Mouse (Mus musculus): ENCODE data around the gene Gm7694. TPM values are rescaled to one million over a fixed set of nuclear protein-coding genes. Genes with fewer than 3 reads are reported as not detected.

The Gm7694 gene
- total and polyA plus RNA-seq, 3 experiments, result 0.76 to 2.3 (median 0.79) TPM

GRCm38 (mm10) chr1:170339943-170340342, 33.8 kb upstream of the Gm7694 start:
- DNase-seq (ENCODE audit: low spot score), result no peak
- Histone ChIP-seq H3K4me1 (ENCODE audit: insufficient read depth, low read depth, low read length) (no peaks in the 10 kb centered on the region), H3K9me3 (replicated peaks) (no peaks in the 10 kb centered on the region), H3K36me3 (replicated peaks) (no peaks in the 10 kb centered on the region), H3K4me3 (ENCODE audit: low read depth, low read length) (no peak overlapping the region), H3K27me3 (ENCODE audit: insufficient read depth, low read length) (peaks cover 5% of the 10 kb centered on the region; the same call in 1 of the 2 replicates)
- ATAC-seq (ENCODE audit: extremely low read depth, insufficient number of reproducible peaks, low FRiP score, poor library complexity, severe bottlenecking), result no peak
- no peak for TF ChIP-seq POLR2AphosphoS5 (IDR thresholded peaks at IDR 0.05; ENCODE audit: insufficient replicate concordance, low read depth, low read length)
- TF ChIP-seq GATA1 (IDR thresholded peaks at IDR 0.05; ENCODE audit: borderline replicate concordance, low read length), result no peak
- TF ChIP-seq GATA2 (IDR thresholded peaks at IDR 0.05; ENCODE audit: borderline replicate concordance, low read depth, low read length), result no peak
- no peak for TF ChIP-seq TAL1 (conservative IDR thresholded peaks at IDR 0.05; ENCODE audit: low read depth, low read length)
- TF ChIP-seq CTCF (IDR thresholded peaks at IDR 0.05; ENCODE audit: low read depth, low read length), result no peak

- ATAC-seq (ENCODE audit: extremely low read depth, insufficient number of reproducible peaks, low FRiP score, poor library complexity, severe bottlenecking), result no peak
- Histone ChIP-seq H3K4me3 (ENCODE audit: low read depth, low read length) (no peak overlapping the region), H3K9me3 (replicated peaks) (no peaks in the 10 kb centered on the region), H3K4me1 (ENCODE audit: insufficient read depth, low read depth, low read length) (no peaks in the 10 kb centered on the region), H3K36me3 (replicated peaks) (no peaks in the 10 kb centered on the region), H3K27me3 (ENCODE audit: insufficient read depth, low read length) (no peaks in the 10 kb centered on the region)
- no peak for DNase-seq (ENCODE audit: low spot score)
- TF ChIP-seq TAL1 (conservative IDR thresholded peaks at IDR 0.05; ENCODE audit: low read depth, low read length) (no peak), POLR2AphosphoS5 (IDR thresholded peaks at IDR 0.05; ENCODE audit: insufficient replicate concordance, low read depth, low read length) (no peak), GATA2 (IDR thresholded peaks at IDR 0.05; ENCODE audit: borderline replicate concordance, low read depth, low read length) (no peak), CTCF (IDR thresholded peaks at IDR 0.05; ENCODE audit: low read depth, low read length) (no peak), GATA1 (IDR thresholded peaks at IDR 0.05; ENCODE audit: borderline replicate concordance, low read length) (no peak)
Measured at GRCm38 (mm10) chr1:170332775-170333174, 26.6 kb upstream of the Gm7694 start.

GRCm38 (mm10) chr1:170331926-170332325, 25.8 kb upstream of the Gm7694 start:
- H3K36me3 ChIP-seq (replicated peaks), result no peaks in the 10 kb centered on the region
- DNase-seq (ENCODE audit: low spot score) (no peak), ATAC-seq (ENCODE audit: extremely low read depth, insufficient number of reproducible peaks, low FRiP score, poor library complexity, severe bottlenecking) (no peak)
- H3K4me3 ChIP-seq (ENCODE audit: low read depth, low read length), result no peak overlapping the region
- no peak for TF ChIP-seq GATA1 (IDR thresholded peaks at IDR 0.05; ENCODE audit: borderline replicate concordance, low read length)
- TF ChIP-seq CTCF (IDR thresholded peaks at IDR 0.05; ENCODE audit: low read depth, low read length), result no peak
- no peak for TF ChIP-seq GATA2 (IDR thresholded peaks at IDR 0.05; ENCODE audit: borderline replicate concordance, low read depth, low read length)
- no peak for TF ChIP-seq TAL1 (conservative IDR thresholded peaks at IDR 0.05; ENCODE audit: low read depth, low read length)
- no peak for TF ChIP-seq POLR2AphosphoS5 (IDR thresholded peaks at IDR 0.05; ENCODE audit: insufficient replicate concordance, low read depth, low read length)
- H3K9me3 ChIP-seq (replicated peaks), result no peaks in the 10 kb centered on the region
- peaks cover 4% of the 10 kb centered on the region; the same call in 1 of the 2 replicates for H3K27me3 ChIP-seq (ENCODE audit: insufficient read depth, low read length)
- no peaks in the 10 kb centered on the region for H3K4me1 ChIP-seq (ENCODE audit: insufficient read depth, low read depth, low read length)

GRCm38 (mm10) chr1:170325277-170325676, 19.1 kb upstream of the Gm7694 start:
- Histone ChIP-seq H3K27me3 (ENCODE audit: insufficient read depth, low read length) (peaks cover 4% of the 10 kb centered on the region; the same call in 1 of the 2 replicates), H3K36me3 (replicated peaks) (no peaks in the 10 kb centered on the region), H3K4me3 (ENCODE audit: low read depth, low read length) (no peak overlapping the region), H3K9me3 (replicated peaks) (no peaks in the 10 kb centered on the region), H3K4me1 (ENCODE audit: insufficient read depth, low read depth, low read length) (no peaks in the 10 kb centered on the region)
- ATAC-seq (ENCODE audit: extremely low read depth, insufficient number of reproducible peaks, low FRiP score, poor library complexity, severe bottlenecking) (no peak), DNase-seq (ENCODE audit: low spot score) (no peak)
- TF ChIP-seq GATA1 (IDR thresholded peaks at IDR 0.05; ENCODE audit: borderline replicate concordance, low read length), result no peak
- no peak for TF ChIP-seq TAL1 (conservative IDR thresholded peaks at IDR 0.05; ENCODE audit: low read depth, low read length)
- no peak for TF ChIP-seq GATA2 (IDR thresholded peaks at IDR 0.05; ENCODE audit: borderline replicate concordance, low read depth, low read length)
- no peak for TF ChIP-seq CTCF (IDR thresholded peaks at IDR 0.05; ENCODE audit: low read depth, low read length)

- no peak for TF ChIP-seq GATA1 (IDR thresholded peaks at IDR 0.05; ENCODE audit: borderline replicate concordance, low read length)
- TF ChIP-seq GATA2 (IDR thresholded peaks at IDR 0.05; ENCODE audit: borderline replicate concordance, low read depth, low read length), result no peak
- no peak for TF ChIP-seq TAL1 (conservative IDR thresholded peaks at IDR 0.05; ENCODE audit: low read depth, low read length)
- no peak for TF ChIP-seq POLR2AphosphoS5 (IDR thresholded peaks at IDR 0.05; ENCODE audit: insufficient replicate concordance, low read depth, low read length)
- TF ChIP-seq CTCF (IDR thresholded peaks at IDR 0.05; ENCODE audit: low read depth, low read length), result no peak
- Histone ChIP-seq H3K4me1 (ENCODE audit: insufficient read depth, low read depth, low read length) (no peaks in the 10 kb centered on the region), H3K27me3 (ENCODE audit: insufficient read depth, low read length) (peaks cover 4% of the 10 kb centered on the region; the same call in 1 of the 2 replicates), H3K36me3 (replicated peaks) (no peaks in the 10 kb centered on the region), H3K4me3 (ENCODE audit: low read depth, low read length) (no peak overlapping the region), H3K9me3 (replicated peaks) (no peaks in the 10 kb centered on the region)
- ATAC-seq (ENCODE audit: extremely low read depth, insufficient number of reproducible peaks, low FRiP score, poor library complexity, severe bottlenecking) (no peak), DNase-seq (ENCODE audit: low spot score) (no peak)
Measured at GRCm38 (mm10) chr1:170324312-170324711, 18.2 kb upstream of the Gm7694 start.

GRCm38 (mm10) chr1:170323001-170323400, 16.9 kb upstream of the Gm7694 start:
- Histone ChIP-seq H3K4me3 (ENCODE audit: low read depth, low read length) (no peak overlapping the region), H3K27me3 (ENCODE audit: insufficient read depth, low read length) (peaks cover 8% of the 10 kb centered on the region; the same call in 1 of the 2 replicates), H3K9me3 (replicated peaks) (no peaks in the 10 kb centered on the region), H3K4me1 (ENCODE audit: insufficient read depth, low read depth, low read length) (no peaks in the 10 kb centered on the region), H3K36me3 (replicated peaks) (no peaks in the 10 kb centered on the region)
- ATAC-seq (ENCODE audit: extremely low read depth, insufficient number of reproducible peaks, low FRiP score, poor library complexity, severe bottlenecking) (no peak), DNase-seq (ENCODE audit: low spot score) (no peak)
- TF ChIP-seq GATA1 (IDR thresholded peaks at IDR 0.05; ENCODE audit: borderline replicate concordance, low read length), result no peak
- no peak for TF ChIP-seq TAL1 (conservative IDR thresholded peaks at IDR 0.05; ENCODE audit: low read depth, low read length)
- TF ChIP-seq CTCF (IDR thresholded peaks at IDR 0.05; ENCODE audit: low read depth, low read length), result no peak
- no peak for TF ChIP-seq POLR2AphosphoS5 (IDR thresholded peaks at IDR 0.05; ENCODE audit: insufficient replicate concordance, low read depth, low read length)

All from G1E (cell line).